Mouse (Mus musculus) heart, embryonic 14.5 days (tissue): ENCODE measurements around the gene Spats2. TPM values are rescaled to one million over a fixed set of nuclear protein-coding genes. Genes with fewer than 3 reads are reported as not detected.

Experiments
- ATAC-seq: fragments of 200-750 bp; cut with Nextera tagmentation; 2 replicates; pipeline ENCODE4 v1.8.0; 2017; ENCODE audit warnings: low read depth, moderate TSS enrichment; ENCODE audit not compliant: insufficient number of reproducible peaks, insufficient read depth, low FRiP score
- H3K27ac ChIP-seq, 2 experiments: fragments of 200-500 bp in 1 of 2; fragments of 300-500 bp in 1 of 2; sonication (generic) in 1 of 2; replicated peaks in 1 of 2; 2 replicates each; pipeline ENCODE4 v1.5.1; 2012 to 2014; ENCODE audit warnings: low read depth in 2 of 2, low read length in 2 of 2, control low read depth in 1 of 2, mild to moderate bottlenecking in 1 of 2, mixed read lengths in 1 of 2; ENCODE audit not compliant: control insufficient read depth in 1 of 2, insufficient read depth in 1 of 2
- H3K27me3 ChIP-seq: fragments of 300-500 bp; sonication (generic); 2 replicates; pipeline ENCODE4 v1.6.1; 2014; ENCODE audit warnings: mild to moderate bottlenecking, low read length, control low read depth; ENCODE audit not compliant: control insufficient read depth, insufficient read depth
- H3K36me3 ChIP-seq: fragments of 300-500 bp; sonication (generic); 2 replicates; pipeline ENCODE4 v1.6.1; 2014; ENCODE audit warnings: mild to moderate bottlenecking, control low read depth, low read length, mixed read lengths; ENCODE audit not compliant: control insufficient read depth, insufficient read depth
- H3K4me1 ChIP-seq, 2 experiments: fragments of 200-500 bp in 1 of 2; fragments of 300-500 bp in 1 of 2; sonication (generic) in 1 of 2; 2 replicates each; pipeline ENCODE4 v1.6.1; 2012 to 2014; ENCODE audit warnings: low read length in 2 of 2, control low read depth in 1 of 2, mixed read lengths in 1 of 2; ENCODE audit not compliant: control insufficient read depth in 2 of 2, insufficient read depth in 2 of 2
- H3K4me2 ChIP-seq: fragments of 300-500 bp; sonication (generic); 2 replicates; pipeline ENCODE4 v1.6.1; 2014; ENCODE audit warnings: mild to moderate bottlenecking, low read length
- H3K4me3 ChIP-seq, 2 experiments: fragments of 200-500 bp in 1 of 2; fragments of 300-500 bp in 1 of 2; sonication (generic) in 1 of 2; 2 replicates each; pipeline ENCODE4 v1.5.1; 2012 to 2014; ENCODE audit warnings: low read length in 2 of 2, mild to moderate bottlenecking in 2 of 2, control low read depth in 1 of 2, low read depth in 1 of 2, moderate library complexity in 1 of 2; ENCODE audit not compliant: control insufficient read depth in 1 of 2, insufficient read depth in 1 of 2
- H3K9ac ChIP-seq: fragments of 300-500 bp; sonication (generic); 2 replicates; pipeline ENCODE4 v1.6.1; 2014; ENCODE audit warnings: mild to moderate bottlenecking, low read length
- H3K9me3 ChIP-seq: fragments of 300-500 bp; sonication (generic); 2 replicates; pipeline ENCODE4 v1.6.1; 2016; ENCODE audit warnings: low read length, control low read depth; ENCODE audit not compliant: control insufficient read depth
- WGBS: fragments of 180-500 bp; shearing (Covaris S2); extraction: QIAGEN DNeasy Blood & Tissue Kit; methylation state at CpG from one replicate; pipeline ENCODE4 v1.1.7; 2014; 5-methylcytosine and 5-hydroxymethylcytosine counted together
- polyA plus RNA-seq: library from polyadenylated mRNA; unstranded; fragments of >200 nt; fragmentation: Nextera tagmentation; extraction: Ambion mirVana; gene quantifications from 2 replicates; pipeline ENCODE4 v1.2.1, GENCODE M21; 2014

Spats2 gene
- polyA plus RNA-seq, 1 experiment from 2014 or later: 35.9 TPM

DNA sequence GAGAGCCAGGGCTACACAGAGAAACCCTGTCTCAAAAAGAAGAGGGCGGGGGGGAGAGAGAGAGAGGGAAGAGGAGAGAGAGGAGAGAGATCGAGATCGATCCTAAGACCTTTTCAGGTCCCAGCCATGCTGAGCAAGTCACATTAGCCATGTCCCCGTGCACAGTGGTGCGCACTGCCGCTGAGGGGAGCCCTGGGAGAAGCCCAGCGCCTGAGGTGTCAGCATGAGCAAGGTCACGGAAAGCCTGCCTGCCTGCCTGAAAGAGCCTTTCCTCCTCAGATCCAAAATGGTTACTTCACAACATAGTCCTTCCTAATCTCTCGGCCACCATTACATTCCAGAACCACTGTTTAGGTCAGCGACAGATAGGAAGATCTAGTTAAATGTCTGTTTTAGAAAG is 68.6 kb downstream of the Spats2 start:
- peaks cover 70% of the 10 kb centered on the region for H3K36me3 ChIP-seq
- no peaks in the 10 kb centered on the region for H3K9me3 ChIP-seq
- WGBS: 76% methylated on average over 10 of the region's 10 CpGs
- no peak overlapping the region for H3K4me3 ChIP-seq
- H3K4me1 ChIP-seq: no peaks in the 10 kb centered on the region
- H3K4me2 ChIP-seq: no peak overlapping the region
- no peaks in the 10 kb centered on the region for H3K27me3 ChIP-seq
- no peak overlapping the region for H3K9ac ChIP-seq
- H3K27ac ChIP-seq: no peak overlapping the region
- ATAC-seq: no peak

GRCm38 (mm10) chr15:99195043-99195442 is 69.3 kb downstream of the Spats2 start:
- Histone ChIP-seq H3K4me3 (no peak overlapping the region), H3K27me3 (no peaks in the 10 kb centered on the region), H3K4me2 (no peak overlapping the region), H3K9me3 (no peaks in the 10 kb centered on the region), H3K36me3 (peaks cover 70% of the 10 kb centered on the region), H3K4me1 (no peaks in the 10 kb centered on the region), H3K27ac (no peak overlapping the region), H3K9ac (no peak overlapping the region)
- WGBS: 85% methylated on average over 6 of the region's 6 CpGs
- ATAC-seq: no peak

DNA sequence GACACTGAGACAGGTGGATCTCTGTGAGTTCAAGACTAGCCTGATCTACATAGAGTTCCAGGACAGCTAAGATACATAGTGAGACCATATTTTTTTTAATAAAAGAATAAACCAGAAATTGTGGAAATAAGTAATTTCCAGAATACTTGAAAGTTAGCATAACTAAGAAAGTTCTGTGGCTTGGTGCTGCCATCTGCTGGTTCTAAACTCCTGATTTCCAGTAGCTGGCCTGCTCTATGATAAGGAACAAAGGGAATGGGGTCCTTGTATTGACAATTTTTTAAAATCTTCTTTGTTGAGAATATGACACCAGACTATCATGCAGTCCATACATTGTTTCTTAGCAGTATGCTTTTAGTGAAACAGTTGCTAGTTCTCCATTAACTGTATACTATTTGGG is 73.0 kb downstream of the Spats2 start:
- Histone ChIP-seq H3K27ac (no peak overlapping the region), H3K9ac (no peak overlapping the region), H3K4me2 (no peak overlapping the region), H3K9me3 (no peaks in the 10 kb centered on the region), H3K27me3 (no peaks in the 10 kb centered on the region), H3K4me3 (no peak overlapping the region), H3K4me1 (no peaks in the 10 kb centered on the region), H3K36me3 (peaks cover 60% of the 10 kb centered on the region)
- ATAC-seq: no peak

DNA sequence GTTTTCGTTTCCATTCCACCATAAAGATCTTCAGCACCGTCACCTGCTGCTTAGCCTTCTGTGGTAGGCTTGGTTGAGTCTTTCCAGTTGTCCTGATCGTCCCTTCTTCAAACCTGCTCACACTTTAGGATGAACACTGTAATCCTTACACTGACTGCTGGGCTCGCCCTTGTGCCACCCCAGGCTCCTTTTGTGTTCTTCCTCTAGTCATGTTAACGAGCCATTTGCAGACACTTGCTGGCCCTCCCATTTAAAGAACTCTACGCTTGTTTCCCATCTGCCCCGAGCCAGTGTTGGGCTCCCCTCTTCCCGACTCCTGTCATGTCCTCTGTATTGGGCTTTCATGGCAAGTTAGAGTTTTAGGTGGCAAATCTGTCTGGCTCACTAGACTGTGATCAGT is 80.2 kb downstream of the Spats2 start:
- no peak overlapping the region for H3K4me2 ChIP-seq
- no peaks in the 10 kb centered on the region for H3K27me3 ChIP-seq
- no peak overlapping the region for H3K27ac ChIP-seq
- no peak overlapping the region for H3K9ac ChIP-seq
- H3K9me3 ChIP-seq: no peaks in the 10 kb centered on the region
- 80% methylated on average over 8 of the region's 8 CpGs for WGBS
- H3K4me1 ChIP-seq: peaks cover 0 to 10% of the 10 kb centered on the region in 2 experiments; a peak in 1 of 4 replicates
- H3K36me3 ChIP-seq: peaks cover 70% of the 10 kb centered on the region
- ATAC-seq: no peak
- no peak overlapping the region for H3K4me3 ChIP-seq

GRCm38 (mm10) chr15:99213183-99213582 is 87.5 kb downstream of the Spats2 start:
- H3K9ac ChIP-seq: no peak overlapping the region
- no peak overlapping the region for H3K4me2 ChIP-seq
- no peak for ATAC-seq
- H3K36me3 ChIP-seq: peaks cover 64% of the 10 kb centered on the region
- no peak overlapping the region for H3K4me3 ChIP-seq
- H3K27ac ChIP-seq: no peak overlapping the region
- no peaks in the 10 kb centered on the region for H3K4me1 ChIP-seq
- H3K9me3 ChIP-seq: 0 out of 2 replicates have a peak, but pooled peaks cover 5% of the 10 kb centered on the region
- H3K27me3 ChIP-seq: no peaks in the 10 kb centered on the region
- WGBS: 79% methylated on average over 10 of the region's 10 CpGs

GRCm38 (mm10) chr15:99214941-99215340 is 89.2 kb downstream of the Spats2 start:
- H3K9ac ChIP-seq: no peak overlapping the region
- H3K4me2 ChIP-seq: no peak overlapping the region
- no peaks in the 10 kb centered on the region for H3K4me1 ChIP-seq
- peaks cover 49% of the 10 kb centered on the region for H3K36me3 ChIP-seq
- H3K27ac ChIP-seq: no peak overlapping the region
- H3K9me3 ChIP-seq: 0 out of 2 replicates have a peak, but pooled peaks cover 5% of the 10 kb centered on the region
- ATAC-seq: no peak
- peaks cover 7% of the 10 kb centered on the region; the same call in 1 of the 2 replicates for H3K27me3 ChIP-seq
- 71% methylated on average over 2 of the region's 2 CpGs for WGBS
- H3K4me3 ChIP-seq: no peak overlapping the region

GRCm38 (mm10) chr15:99215741-99216463 is 90.2 kb downstream of the Spats2 start:
- no peak for ATAC-seq
- H3K27me3 ChIP-seq: peaks cover 14% of the 10 kb centered on the region; the same call in 1 of the 2 replicates
- H3K27ac ChIP-seq: no peak overlapping the region
- no peaks in the 10 kb centered on the region for H3K4me1 ChIP-seq
- no peak overlapping the region for H3K4me3 ChIP-seq
- H3K4me2 ChIP-seq: no peak overlapping the region
- 88% methylated on average over 11 of the region's 11 CpGs for WGBS
- 0 out of 2 replicates have a peak, but pooled peaks cover 5% of the 10 kb centered on the region for H3K9me3 ChIP-seq
- H3K36me3 ChIP-seq: peaks cover 40% of the 10 kb centered on the region
- H3K9ac ChIP-seq: no peak overlapping the region

GRCm38 (mm10) chr15:99217630-99218029 is 91.9 kb downstream of the Spats2 start:
- no peak for ATAC-seq

More at GRCm38 (mm10) chr15:99217630-99218029, 91.9 kb downstream of the Spats2 start:
- Histone ChIP-seq H3K4me3 (no peak overlapping the region), H3K9me3 (0 out of 2 replicates have a peak, but pooled peaks cover 5% of the 10 kb centered on the region), H3K4me2 (no peak overlapping the region), H3K36me3 (peaks cover 23% of the 10 kb centered on the region), H3K27me3 (peaks cover 31% of the 10 kb centered on the region), H3K9ac (no peak overlapping the region), H3K27ac (no peak overlapping the region), H3K4me1 (0 out of 4 replicates have a peak, but pooled peaks cover 0 to 2% of the 10 kb centered on the region in 2 experiments)
- 82% methylated on average over 4 of the region's 4 CpGs for WGBS
